Mouse (Mus musculus) embryonic facial prominence, embryonic 10.5 days (tissue): ENCODE measurements at regions not wholly inside any gene's neighbourhood (a gene's known extent, or its start where the extent isn't known, plus 50 kb on each side); places are given as distances from the start of the nearest gene placed in this dataset.
A peak's percentile ranks its signal among the peaks of the same experiment; 100 is the strongest.

Experiments
- DNase-seq: peaks from one replicate; pipeline ENCODE4 v3.0.0-alpha.2; 2017; ENCODE audit warnings: low spot score
- H3K27ac ChIP-seq: fragments of 300-500 bp; sonication (generic); replicated peaks from 2 replicates; pipeline ENCODE4 v1.5.1; 2016; ENCODE audit warnings: mild to moderate bottlenecking
- H3K27me3 ChIP-seq: fragments of 300-500 bp; sonication (generic); replicated peaks from 2 replicates; pipeline ENCODE4 v1.6.1; 2016; ENCODE audit warnings: low read depth, mild to moderate bottlenecking; ENCODE audit not compliant: poor library complexity, severe bottlenecking
- H3K36me3 ChIP-seq: fragments of 300-500 bp; sonication (generic); replicated peaks from 2 replicates; pipeline ENCODE4 v1.6.1; 2016; ENCODE audit warnings: mild to moderate bottlenecking, moderate library complexity
- H3K4me1 ChIP-seq: fragments of 300-500 bp; sonication (generic); 2 replicates; pipeline ENCODE4 v1.6.1; 2016
- H3K4me3 ChIP-seq: fragments of 300-500 bp; sonication (generic); 2 replicates; pipeline ENCODE4 v1.5.1; 2016; ENCODE audit warnings: mild to moderate bottlenecking, moderate library complexity
- H3K9me3 ChIP-seq: fragments of 300-500 bp; sonication (generic); 2 replicates; pipeline ENCODE4 v1.6.1; 2016; ENCODE audit warnings: mild to moderate bottlenecking
- WGBS: fragments of 180-500 bp; shearing (Covaris S2); methylation state at CpG from one replicate; pipeline ENCODE4 v1.1.7; 2016; 5-methylcytosine and 5-hydroxymethylcytosine counted together

- Histone ChIP-seq H3K27ac (no peak overlapping the region), H3K27me3 (no peaks in the 10 kb centered on the region), H3K36me3 (no peaks in the 10 kb centered on the region), H3K9me3 (no peaks in the 10 kb centered on the region), H3K4me3 (no peak overlapping the region), H3K4me1 (peaks cover 12% of the 10 kb centered on the region; the same call in 1 of the 2 replicates)
- 57% methylated on average over 7 of the region's 7 CpGs for WGBS
- peak; percentile 44 for DNase-seq
These were observed 214.1 kb upstream of the Cdh4 start for GRCm38 (mm10) chr2:179228096-179228495.

DNA sequence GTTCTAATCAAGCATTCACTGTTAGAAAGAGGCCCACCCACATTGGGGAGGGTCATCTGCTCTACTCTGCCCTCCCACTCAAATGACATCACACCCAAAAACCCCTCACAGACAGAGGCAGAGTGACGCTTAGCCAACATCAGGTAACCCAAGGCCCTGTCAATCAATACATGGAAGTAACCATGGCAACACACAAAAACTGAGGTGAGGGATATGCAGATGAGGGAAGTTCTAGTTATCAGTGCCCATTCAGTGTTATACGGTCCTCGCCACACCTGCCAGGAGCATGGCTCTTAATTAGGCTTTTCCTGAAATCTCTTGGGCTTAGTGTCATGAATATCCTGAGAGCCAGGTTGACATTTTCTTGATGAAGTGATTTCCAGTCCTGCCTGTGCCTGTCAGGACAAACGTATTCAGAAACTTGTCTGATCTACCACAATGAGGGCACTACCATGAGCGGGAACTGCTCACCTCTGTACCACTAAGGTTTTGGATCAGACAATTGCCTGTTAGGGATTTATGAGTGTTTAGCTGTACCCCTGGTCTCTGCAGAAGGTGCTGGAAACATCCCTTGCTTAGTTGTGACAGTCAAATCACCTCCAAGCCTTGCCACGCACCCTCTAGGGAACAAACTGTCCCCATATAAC lies 210.4 kb upstream of the Cdh4 start:
- no peak for DNase-seq
- H3K27me3 ChIP-seq, result no peaks in the 10 kb centered on the region
- WGBS, result 85% methylated on average over 6 of the region's 6 CpGs
- H3K4me3 ChIP-seq, result no peak overlapping the region
- H3K36me3 ChIP-seq, result no peaks in the 10 kb centered on the region
- no peak overlapping the region for H3K27ac ChIP-seq
- no peaks in the 10 kb centered on the region for H3K9me3 ChIP-seq
- H3K4me1 ChIP-seq, result peaks cover 12% of the 10 kb centered on the region; the same call in 1 of the 2 replicates

GRCm38 (mm10) chr2:179238166-179238565 lies 204.1 kb upstream of the Cdh4 start:
- Histone ChIP-seq H3K9me3 (no peaks in the 10 kb centered on the region), H3K36me3 (no peaks in the 10 kb centered on the region), H3K4me3 (no peak overlapping the region), H3K4me1 (no peaks in the 10 kb centered on the region), H3K27ac (no peak overlapping the region), H3K27me3 (no peaks in the 10 kb centered on the region)
- 92% methylated on average over 11 of the region's 11 CpGs for WGBS
- no peak for DNase-seq

DNA sequence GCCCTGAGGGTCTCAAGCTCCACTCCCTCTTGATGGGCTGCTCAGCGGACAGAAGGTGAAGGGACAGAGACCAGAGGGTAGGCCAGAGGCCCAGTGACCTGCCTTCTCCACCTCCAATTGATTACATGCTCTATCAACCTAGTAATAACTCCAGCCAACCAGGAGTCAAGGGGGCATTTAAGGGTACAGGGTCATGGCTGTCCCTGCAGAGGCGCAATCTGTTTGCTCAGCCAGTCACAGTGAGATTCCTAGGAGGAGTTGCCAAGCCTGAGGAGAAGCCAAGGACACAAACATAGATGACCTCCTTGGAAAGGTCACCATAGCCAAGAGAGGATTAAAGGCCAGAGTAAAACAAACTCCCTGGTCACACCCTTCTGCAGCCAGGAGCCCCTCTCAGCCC lies 181.3 kb upstream of the Cdh4 start:
- H3K27ac ChIP-seq, result no peak overlapping the region
- H3K9me3 ChIP-seq, result no peaks in the 10 kb centered on the region
- peaks cover 4% of the 10 kb centered on the region; the same call in 1 of the 2 replicates for H3K4me1 ChIP-seq
- no peaks in the 10 kb centered on the region for H3K36me3 ChIP-seq
- 63% methylated on average over 2 of the region's 2 CpGs for WGBS
- no peak overlapping the region for H3K4me3 ChIP-seq
- DNase-seq, result no peak
- H3K27me3 ChIP-seq, result no peaks in the 10 kb centered on the region

DNA sequence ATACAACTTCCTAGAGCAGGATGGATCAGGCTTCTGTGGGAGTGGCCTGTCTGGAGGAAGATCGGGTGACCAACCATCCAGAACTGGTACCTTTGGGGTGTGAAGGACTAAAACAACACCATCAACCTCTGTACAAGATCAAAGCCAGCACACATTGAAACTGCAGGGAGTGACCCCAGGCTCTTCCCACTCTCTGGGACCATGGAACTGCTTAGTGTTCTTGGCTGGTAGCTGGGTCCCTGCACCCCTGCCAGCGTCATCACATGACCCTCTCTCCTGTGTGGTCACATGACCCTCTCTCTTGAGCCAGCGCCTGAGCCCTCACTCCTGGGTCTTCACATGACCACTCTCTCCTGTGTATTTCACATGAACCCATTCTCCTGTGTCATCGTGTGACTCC lies 178.3 kb upstream of the Cdh4 start:
- Histone ChIP-seq H3K36me3 (no peaks in the 10 kb centered on the region), H3K4me3 (no peak overlapping the region), H3K27ac (no peak overlapping the region), H3K27me3 (no peaks in the 10 kb centered on the region), H3K9me3 (no peaks in the 10 kb centered on the region), H3K4me1 (peaks cover 7% of the 10 kb centered on the region; the same call in 1 of the 2 replicates)
- no peak for DNase-seq
- WGBS, result 77% methylated on average over 4 of the region's 4 CpGs

- no peaks in the 10 kb centered on the region for H3K36me3 ChIP-seq
- no peak overlapping the region for H3K4me3 ChIP-seq
- H3K4me1 ChIP-seq, result peaks cover 7% of the 10 kb centered on the region; the same call in 1 of the 2 replicates
- whole genome bisulfite sequencing, result 85% methylated on average over 5 of the region's 5 CpGs
- no peak for DNase-seq
- H3K27me3 ChIP-seq, result no peaks in the 10 kb centered on the region
- H3K27ac ChIP-seq, result no peak overlapping the region
- no peaks in the 10 kb centered on the region for H3K9me3 ChIP-seq
These were observed 176.8 kb upstream of the Cdh4 start for GRCm38 (mm10) chr2:179265436-179265835.

GRCm38 (mm10) chr2:179277204-179277886 lies 164.9 kb upstream of the Cdh4 start:
- 89% methylated on average over 15 of the region's 15 CpGs for whole genome bisulfite sequencing
- Histone ChIP-seq H3K27me3 (no peaks in the 10 kb centered on the region), H3K9me3 (no peaks in the 10 kb centered on the region), H3K27ac (no peak overlapping the region), H3K4me1 (no peaks in the 10 kb centered on the region), H3K4me3 (no peak overlapping the region), H3K36me3 (no peaks in the 10 kb centered on the region)
- no peak for DNase-seq

DNA sequence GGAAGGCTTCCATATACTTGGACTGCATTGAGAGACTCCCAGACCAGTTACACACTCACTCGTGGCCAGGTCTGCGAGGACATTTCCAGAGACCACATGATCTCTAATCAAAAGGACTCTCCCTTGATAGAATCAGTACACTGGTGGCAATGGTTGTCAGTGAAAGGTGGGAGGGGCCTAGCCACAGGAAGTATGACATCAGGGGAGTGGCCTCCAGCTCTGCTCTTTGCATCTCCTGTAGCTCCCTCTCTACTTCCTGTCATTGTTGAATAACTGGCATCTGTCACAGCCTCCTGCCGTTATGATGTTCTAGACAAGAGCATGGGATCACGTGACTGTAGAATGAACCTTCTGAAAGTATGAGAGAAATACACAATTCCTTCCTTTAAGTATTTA lies 164.3 kb upstream of the Cdh4 start:
- DNase-seq, result no peak
- Histone ChIP-seq H3K36me3 (no peaks in the 10 kb centered on the region), H3K27ac (no peak overlapping the region), H3K9me3 (no peaks in the 10 kb centered on the region), H3K4me3 (no peak overlapping the region), H3K27me3 (no peaks in the 10 kb centered on the region), H3K4me1 (no peaks in the 10 kb centered on the region)
- WGBS, result 87% methylated on average over 4 of the region's 4 CpGs

DNA sequence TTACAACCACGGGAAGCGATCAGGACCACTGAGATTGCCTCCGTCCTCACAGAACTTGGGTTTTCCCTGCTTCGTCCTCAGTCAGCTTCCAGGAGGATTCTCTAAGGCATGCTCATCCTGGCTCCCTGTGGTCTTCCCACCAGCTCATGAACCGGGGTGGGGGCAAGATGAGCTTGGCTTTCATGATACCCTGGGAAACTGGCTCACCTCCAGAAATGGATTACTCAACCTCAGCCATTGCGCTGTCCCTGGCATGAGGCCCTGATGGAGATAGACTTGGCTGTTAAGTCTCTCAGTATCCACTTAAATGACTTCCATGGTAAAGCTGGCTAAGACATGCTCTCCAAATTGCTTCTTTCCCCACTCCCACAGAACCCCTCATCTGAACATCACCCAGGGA lies 160.0 kb upstream of the Cdh4 start:
- no peak for DNase-seq
- H3K27ac ChIP-seq, result no peak overlapping the region
- no peaks in the 10 kb centered on the region for H3K36me3 ChIP-seq
- no peaks in the 10 kb centered on the region for H3K4me1 ChIP-seq
- no peaks in the 10 kb centered on the region for H3K9me3 ChIP-seq
- H3K27me3 ChIP-seq, result no peaks in the 10 kb centered on the region
- H3K4me3 ChIP-seq, result no peak overlapping the region
- 92% methylated on average over 6 of the region's 6 CpGs for WGBS

- Histone ChIP-seq H3K4me1 (peaks cover 16% of the 10 kb centered on the region), H3K27me3 (no peaks in the 10 kb centered on the region), H3K9me3 (no peaks in the 10 kb centered on the region), H3K36me3 (no peaks in the 10 kb centered on the region), H3K27ac (no peak overlapping the region), H3K4me3 (no peak overlapping the region)
- no peak for DNase-seq
- WGBS, result 77% methylated on average over 5 of the region's 5 CpGs
These were observed 151.8 kb upstream of the Cdh4 start for GRCm38 (mm10) chr2:179290394-179290793.

GRCm38 (mm10) chr2:179291046-179291563 lies 151.1 kb upstream of the Cdh4 start:
- Histone ChIP-seq H3K9me3 (no peaks in the 10 kb centered on the region), H3K4me1 (peaks cover 16% of the 10 kb centered on the region), H3K27me3 (no peaks in the 10 kb centered on the region), H3K36me3 (no peaks in the 10 kb centered on the region), H3K27ac (no peak overlapping the region), H3K4me3 (no peak overlapping the region)
- DNase-seq, result no peak
- WGBS, result 93% methylated on average over 1 of the region's 1 CpGs

GRCm38 (mm10) chr2:179291958-179292357 lies 150.3 kb upstream of the Cdh4 start:
- H3K27me3 ChIP-seq, result no peaks in the 10 kb centered on the region
- peaks cover 17% of the 10 kb centered on the region for H3K4me1 ChIP-seq
- H3K9me3 ChIP-seq, result no peaks in the 10 kb centered on the region
- no peak overlapping the region for H3K27ac ChIP-seq
- 93% methylated on average over 8 of the region's 8 CpGs for WGBS
- no peak for DNase-seq
- no peaks in the 10 kb centered on the region for H3K36me3 ChIP-seq
- no peak overlapping the region for H3K4me3 ChIP-seq

DNA sequence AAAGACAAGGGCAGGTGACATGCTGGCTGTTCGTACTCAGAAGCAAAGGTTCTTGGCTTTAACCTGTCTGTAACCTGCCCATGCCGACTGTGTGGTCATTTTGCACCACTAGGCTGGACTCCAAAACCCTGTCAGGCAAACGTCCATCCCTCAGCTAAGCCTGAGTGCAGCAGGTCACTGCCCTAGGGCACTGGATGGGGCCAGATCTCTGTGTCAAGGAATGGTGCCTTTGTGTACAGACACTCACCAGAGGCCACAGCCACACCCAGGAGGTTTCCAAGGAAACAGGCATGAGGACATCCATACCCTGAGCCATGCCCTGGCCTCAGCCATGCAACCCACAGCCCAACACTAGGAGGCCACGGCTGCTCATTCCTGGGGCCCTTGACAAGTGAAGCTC lies 149.7 kb upstream of the Cdh4 start:
- DNase-seq, result no peak

More for the DNA sequence above, 149.7 kb upstream of the Cdh4 start:
- Histone ChIP-seq H3K4me1 (peaks cover 22% of the 10 kb centered on the region), H3K9me3 (no peaks in the 10 kb centered on the region), H3K4me3 (no peak overlapping the region), H3K27me3 (no peaks in the 10 kb centered on the region), H3K27ac (no peak overlapping the region), H3K36me3 (no peaks in the 10 kb centered on the region)
- WGBS, result 50% methylated on average over 4 of the region's 4 CpGs
